Mouse (Mus musculus) ES-Bruce4 (cell line): ENCODE measurements around the gene Sh3gl1. TPM values are rescaled to one million over a fixed set of nuclear protein-coding genes. Genes with fewer than 3 reads are reported as not detected.

Source experiments
- H3K27ac ChIP-seq: 2 replicates; pipeline ENCODE4 v1.5.1; 2012; ENCODE audit warnings: low read length, inconsistent platforms; ENCODE audit not compliant: insufficient read depth
- H3K27me3 ChIP-seq: 2 replicates; pipeline ENCODE4 v1.6.1; 2012; ENCODE audit warnings: mild to moderate bottlenecking, low read length, inconsistent platforms; ENCODE audit not compliant: control insufficient read depth, poor library complexity, insufficient read depth, severe bottlenecking
- H3K36me3 ChIP-seq: 2 replicates; pipeline ENCODE4 v1.6.1; 2012; ENCODE audit warnings: inconsistent platforms, mild to moderate bottlenecking, low read length, moderate library complexity; ENCODE audit not compliant: control insufficient read depth, poor library complexity, insufficient read depth, severe bottlenecking
- H3K4me1 ChIP-seq: one replicate; pipeline ENCODE4 v1.8.1; 2011; ENCODE audit warnings: low read length; ENCODE audit not compliant: control insufficient read depth, insufficient read depth
- H3K4me3 ChIP-seq: 2 replicates; pipeline ENCODE4 v1.5.1; 2011; ENCODE audit warnings: low read depth, mild to moderate bottlenecking, low read length
- H3K9ac ChIP-seq: 2 replicates; pipeline ENCODE4 v1.6.1; 2012; ENCODE audit warnings: low read depth, mild to moderate bottlenecking, inconsistent platforms; ENCODE audit not compliant: poor library complexity, severe bottlenecking
- H3K9me3 ChIP-seq: replicated peaks from 2 replicates; pipeline ENCODE4 v1.6.1; 2012; ENCODE audit warnings: mild to moderate bottlenecking, low read length, inconsistent platforms; ENCODE audit not compliant: control insufficient read depth, poor library complexity, insufficient read depth, severe bottlenecking
- CTCF ChIP-seq: IDR thresholded peaks from one replicate; pipeline ENCODE4 v1.8.1; 2011; ENCODE audit warnings: low read depth, low read length
- EP300 ChIP-seq: IDR thresholded peaks from 2 replicates; pipeline ENCODE4 v1.6.1; 2011; ENCODE audit warnings: low read depth, low read length; ENCODE audit not compliant: insufficient read depth
- POLR2A ChIP-seq: IDR thresholded peaks from one replicate; pipeline ENCODE4 v1.8.1; 2011; ENCODE audit warnings: low read length; ENCODE audit not compliant: insufficient read depth
- polyA plus RNA-seq: library from polyadenylated mRNA; stranded (reverse); fragments of >200 nt; gene quantifications from 2 replicates; pipeline ENCODE4 v1.2.4, GENCODE M21; 2011; ENCODE audit warnings: low read depth; ENCODE audit not compliant: missing spikeins, insufficient read depth, insufficient read length

Gene Sh3gl1
- polyA plus RNA-seq, 1 experiment, result 52.3 TPM

DNA sequence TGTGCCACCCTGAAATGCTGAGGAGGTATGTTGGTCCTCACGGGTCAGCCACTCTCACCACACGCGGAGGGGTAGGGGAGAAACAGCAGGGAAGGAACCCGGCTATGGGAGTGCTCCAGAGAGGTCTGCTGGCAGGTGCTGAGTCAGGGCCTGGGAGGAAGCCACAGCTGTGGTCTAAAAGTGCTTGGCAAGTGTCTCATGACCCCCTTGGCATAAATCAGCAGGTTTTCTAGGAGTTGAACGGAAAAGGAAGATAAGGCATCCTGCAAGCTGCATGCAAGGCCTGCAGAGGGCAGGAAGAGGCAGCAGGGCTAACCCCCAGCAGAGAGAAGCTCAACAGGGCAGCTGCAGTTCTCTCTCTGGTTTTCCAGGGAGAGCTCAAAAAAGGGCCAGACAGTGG lies 5.5 kb downstream of the Sh3gl1 start:
- H3K27me3 ChIP-seq, result no peaks in the 10 kb centered on the region
- H3K36me3 ChIP-seq, result peaks cover 7% of the 10 kb centered on the region; the same call in 1 of the 2 replicates
- no peak overlapping the region for H3K27ac ChIP-seq
- no peaks in the 10 kb centered on the region for H3K9me3 ChIP-seq
- H3K9ac ChIP-seq, result no peak overlapping the region
- H3K4me1 ChIP-seq, result peaks cover 2% of the 10 kb centered on the region
- H3K4me3 ChIP-seq, result no peak overlapping the region
- no peak for TF ChIP-seq CTCF
- TF ChIP-seq EP300, result no peak
- no peak for TF ChIP-seq POLR2A

DNA sequence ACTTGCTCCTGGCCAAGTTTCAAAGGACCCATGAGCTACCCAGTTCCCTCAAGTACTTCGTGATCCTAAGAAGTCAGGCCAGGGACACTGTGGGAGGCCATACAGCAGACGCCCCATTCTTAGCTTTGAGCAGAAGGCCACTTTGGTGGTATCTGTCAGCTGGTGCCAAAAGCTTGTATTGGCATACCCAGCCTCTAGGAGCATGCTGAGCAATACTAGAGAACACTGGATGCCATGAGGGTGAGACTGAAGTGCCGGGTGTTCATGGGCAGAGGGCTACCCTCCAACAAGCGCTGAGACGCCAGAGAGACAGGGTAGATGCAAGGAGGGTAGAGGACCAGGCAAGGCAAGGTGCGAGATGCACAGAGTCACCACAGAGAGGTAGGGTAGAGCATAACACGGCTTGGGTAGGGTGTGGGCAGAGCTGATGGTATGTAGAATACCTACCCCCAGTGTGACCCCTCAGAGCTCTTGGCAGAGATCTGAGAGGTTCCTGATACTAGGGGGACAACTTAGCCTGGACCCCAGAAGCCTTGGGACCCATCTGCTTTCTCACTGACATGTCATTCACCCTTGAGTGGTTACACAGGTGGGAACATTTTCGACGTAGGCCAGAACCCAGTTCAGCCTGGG lies 6.1 kb downstream of the Sh3gl1 start:
- Histone ChIP-seq H3K27ac (no peak overlapping the region), H3K4me1 (peaks cover 2% of the 10 kb centered on the region), H3K27me3 (no peaks in the 10 kb centered on the region), H3K36me3 (peaks cover 7% of the 10 kb centered on the region; the same call in 1 of the 2 replicates), H3K4me3 (no peak overlapping the region), H3K9me3 (no peaks in the 10 kb centered on the region), H3K9ac (no peak overlapping the region)
- TF ChIP-seq POLR2A, result no peak
- TF ChIP-seq EP300, result no peak
- TF ChIP-seq CTCF, result no peak

DNA sequence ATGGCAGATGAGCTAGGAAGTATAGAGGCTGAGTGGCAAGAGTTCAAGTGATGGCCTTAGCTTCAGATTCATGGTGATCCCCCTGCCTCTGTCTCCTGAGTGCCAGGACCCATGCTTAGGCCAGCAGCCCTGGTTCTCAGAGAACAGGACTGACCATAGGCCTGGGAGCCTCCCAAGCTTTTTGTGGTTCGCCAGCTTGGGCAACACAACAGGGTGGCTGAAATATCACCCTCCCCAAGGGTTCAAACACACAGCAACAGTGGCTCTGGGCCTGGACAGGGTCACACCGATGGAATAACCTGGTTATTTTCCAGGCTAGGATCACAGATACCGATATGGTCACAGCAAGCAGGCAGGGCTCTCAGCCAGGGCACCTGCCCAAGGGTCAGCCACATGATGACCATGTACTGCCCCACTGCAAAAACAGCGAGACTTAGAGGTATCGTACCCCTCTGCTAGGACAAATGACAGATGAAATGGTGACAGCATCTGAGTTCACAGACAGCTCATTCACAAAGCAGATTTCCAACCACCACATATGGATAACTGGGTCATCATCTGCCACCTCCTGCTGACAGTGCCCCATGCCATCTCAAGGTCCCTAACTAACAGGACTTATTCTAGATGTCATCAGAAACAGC lies 8.5 kb downstream of the Sh3gl1 start:
- Histone ChIP-seq H3K36me3 (no peaks in the 10 kb centered on the region), H3K4me1 (peaks cover 2% of the 10 kb centered on the region), H3K27ac (no peak overlapping the region), H3K9ac (no peak overlapping the region), H3K9me3 (no peaks in the 10 kb centered on the region), H3K4me3 (no peak overlapping the region), H3K27me3 (no peaks in the 10 kb centered on the region)
- TF ChIP-seq POLR2A (no peak), EP300 (no peak), CTCF (no peak)

DNA sequence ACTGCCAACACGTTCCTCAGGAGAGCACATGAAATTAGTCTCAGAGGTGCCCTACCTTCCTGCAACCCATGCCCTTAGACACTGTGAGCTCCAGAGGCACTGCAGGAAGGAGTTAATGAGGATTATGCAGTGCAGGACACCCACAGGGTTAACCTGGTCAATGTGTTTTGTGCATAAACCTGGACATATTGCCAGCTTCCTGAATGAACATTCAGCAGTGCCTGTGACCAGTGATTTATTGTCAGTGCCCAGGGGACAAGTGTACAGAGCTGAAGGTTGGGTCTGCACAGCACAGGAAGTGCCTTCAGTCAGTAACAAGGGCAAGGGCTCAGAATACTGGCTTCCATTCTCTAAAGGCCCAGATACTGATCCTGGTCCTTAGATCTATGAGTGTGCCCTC lies 9.6 kb downstream of the Sh3gl1 start:
- no peak overlapping the region for H3K4me3 ChIP-seq
- no peaks in the 10 kb centered on the region for H3K4me1 ChIP-seq
- TF ChIP-seq POLR2A (no peak), EP300 (no peak), CTCF (no peak)
- H3K27me3 ChIP-seq, result no peaks in the 10 kb centered on the region
- H3K36me3 ChIP-seq, result no peaks in the 10 kb centered on the region
- no peaks in the 10 kb centered on the region for H3K9me3 ChIP-seq
- no peak overlapping the region for H3K9ac ChIP-seq
- H3K27ac ChIP-seq, result no peak overlapping the region

DNA sequence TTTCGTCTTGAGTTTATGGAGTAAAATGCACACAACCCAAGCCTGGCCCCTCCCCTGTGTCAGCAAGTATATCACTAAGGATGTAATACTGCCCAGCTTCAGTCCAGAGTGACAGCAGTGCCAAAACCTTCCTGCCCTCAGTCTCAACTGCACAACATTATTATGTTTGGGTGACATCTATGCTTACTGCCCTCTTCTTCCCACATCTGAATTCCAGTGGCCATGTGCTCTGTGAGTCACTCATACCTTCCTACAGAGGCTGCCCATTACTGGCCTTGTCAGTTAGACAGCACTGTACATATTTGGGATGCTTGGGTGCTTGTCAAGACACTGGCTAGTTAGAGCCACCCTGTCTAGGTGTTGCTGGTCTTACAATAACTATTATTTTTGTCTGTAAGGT lies 10.1 kb downstream of the Sh3gl1 start:
- Histone ChIP-seq H3K36me3 (no peaks in the 10 kb centered on the region), H3K9me3 (no peaks in the 10 kb centered on the region)
- no peak for TF ChIP-seq EP300
- no peak for TF ChIP-seq POLR2A
- no peak for TF ChIP-seq CTCF

DNA sequence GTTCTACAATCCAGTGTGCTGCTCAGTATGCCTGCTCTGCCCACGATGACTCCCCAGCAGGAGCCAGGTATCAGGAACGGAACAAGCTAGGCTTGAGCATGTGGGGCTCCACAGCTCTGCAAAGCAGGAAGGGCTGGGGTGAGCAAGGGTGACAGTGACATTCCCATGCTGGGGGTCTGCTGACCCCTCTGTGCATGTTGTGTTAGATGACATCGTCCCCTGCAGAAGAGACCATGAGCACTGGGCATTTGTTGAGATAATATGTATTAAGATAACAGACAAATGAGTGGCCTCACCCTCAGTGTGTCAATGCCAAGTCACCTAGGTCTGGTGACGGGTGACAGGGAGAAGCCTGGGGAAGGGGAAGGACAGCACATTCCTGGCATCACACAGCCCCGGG lies 11.5 kb downstream of the Sh3gl1 start:
- Histone ChIP-seq H3K9me3 (no peaks in the 10 kb centered on the region), H3K27ac (no peak overlapping the region), H3K36me3 (no peaks in the 10 kb centered on the region), H3K4me3 (no peak overlapping the region), H3K4me1 (no peaks in the 10 kb centered on the region), H3K9ac (no peak overlapping the region), H3K27me3 (no peaks in the 10 kb centered on the region)
- TF ChIP-seq EP300, result no peak
- TF ChIP-seq POLR2A, result no peak
- TF ChIP-seq CTCF, result no peak

More for the DNA sequence above, 10.1 kb downstream of the Sh3gl1 start:
- H3K4me1 ChIP-seq, result no peaks in the 10 kb centered on the region
- H3K27me3 ChIP-seq, result no peaks in the 10 kb centered on the region
- H3K4me3 ChIP-seq, result no peak overlapping the region
- no peak overlapping the region for H3K27ac ChIP-seq
- H3K9ac ChIP-seq, result no peak overlapping the region
